Mouse (Mus musculus) liver, embryonic 16.5 days (tissue): ENCODE measurements around the gene Pde6h. TPM values are rescaled to one million over a fixed set of nuclear protein-coding genes. Genes with fewer than 3 reads are reported as not detected.

Source experiments
- ATAC-seq: fragments of 200-750 bp; cut with Nextera tagmentation; 2 replicates; pipeline ENCODE4 v1.8.0; 2017; ENCODE audit warnings: low read depth, mild to moderate bottlenecking, moderate number of reproducible peaks, moderate library complexity
- H3K27ac ChIP-seq: fragments of 300-500 bp; sonication (generic); 2 replicates; pipeline ENCODE4 v1.5.1; 2014; ENCODE audit warnings: mild to moderate bottlenecking, low read length
- H3K27me3 ChIP-seq: fragments of 300-500 bp; sonication (generic); 2 replicates; pipeline ENCODE4 v1.6.1; 2014; ENCODE audit warnings: low read depth, low read length, mixed read lengths; ENCODE audit not compliant: control insufficient read depth, insufficient read depth
- H3K36me3 ChIP-seq: fragments of 300-500 bp; sonication (generic); 2 replicates; pipeline ENCODE4 v1.6.1; 2014; ENCODE audit warnings: mild to moderate bottlenecking; ENCODE audit not compliant: control insufficient read depth, insufficient read depth
- H3K4me1 ChIP-seq: fragments of 300-500 bp; sonication (generic); 2 replicates; pipeline ENCODE4 v1.6.1; 2014; ENCODE audit warnings: low read depth, low read length, mixed read lengths; ENCODE audit not compliant: control insufficient read depth
- H3K4me2 ChIP-seq: fragments of 300-500 bp; sonication (generic); 2 replicates; pipeline ENCODE4 v1.6.1; 2014; ENCODE audit warnings: low read depth, low read length, mixed read lengths
- H3K4me3 ChIP-seq: fragments of 300-500 bp; sonication (generic); 2 replicates; pipeline ENCODE4 v1.5.1; 2014; ENCODE audit warnings: low read depth, mild to moderate bottlenecking, low read length
- H3K9ac ChIP-seq: fragments of 300-500 bp; sonication (generic); 2 replicates; pipeline ENCODE4 v1.6.1; 2014; ENCODE audit warnings: low read depth, low read length
- H3K9me3 ChIP-seq: fragments of 300-500 bp; sonication (generic); replicated peaks from 2 replicates; pipeline ENCODE4 v1.6.1; 2016; ENCODE audit warnings: low read length; ENCODE audit not compliant: control insufficient read depth
- WGBS: fragments of 180-500 bp; shearing (Covaris S2); extraction: QIAGEN DNeasy Blood & Tissue Kit; methylation state at CpG from one replicate; pipeline ENCODE4 v1.1.7; 2014; ENCODE audit not compliant: insufficient replicate concordance; 5-methylcytosine and 5-hydroxymethylcytosine counted together
- polyA plus RNA-seq: library from polyadenylated mRNA; unstranded; fragments of >200 nt; fragmentation: Nextera tagmentation; extraction: Ambion mirVana; gene quantifications from 2 replicates; pipeline ENCODE4 v1.2.1, GENCODE M21; 2015

The Pde6h gene
- polyA plus RNA-seq, 1 experiment from 2014 or later: not detected

DNA sequence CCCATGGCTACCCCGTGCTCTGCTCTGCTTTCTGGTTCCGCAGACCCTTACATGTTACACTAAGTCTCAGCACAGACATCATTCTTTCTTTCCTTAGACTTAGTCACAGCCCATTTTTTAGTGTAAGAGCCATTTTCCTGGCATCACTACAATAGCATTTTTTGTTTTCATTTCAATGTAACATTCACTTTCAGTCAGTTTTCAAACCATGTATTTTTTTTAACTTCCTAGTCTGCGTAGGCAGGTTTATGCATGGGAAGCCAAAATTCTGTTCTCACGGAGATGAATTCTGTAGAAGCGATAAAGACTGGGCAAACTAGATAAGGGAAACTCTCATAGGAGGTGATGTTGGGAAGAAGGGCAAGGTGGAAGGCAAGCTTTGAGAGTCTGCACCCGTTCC lies 34.1 kb upstream of the Pde6h start:
- no peak overlapping the region for H3K4me3 ChIP-seq
- ATAC-seq: no peak
- no peak overlapping the region for H3K9ac ChIP-seq
- no peaks in the 10 kb centered on the region for H3K27me3 ChIP-seq
- no peaks in the 10 kb centered on the region for H3K36me3 ChIP-seq
- no peaks in the 10 kb centered on the region for H3K4me1 ChIP-seq
- no peak overlapping the region for H3K27ac ChIP-seq
- no peaks in the 10 kb centered on the region for H3K9me3 ChIP-seq
- no peak overlapping the region for H3K4me2 ChIP-seq
- WGBS: 68% methylated on average over 6 of the region's 6 CpGs

DNA sequence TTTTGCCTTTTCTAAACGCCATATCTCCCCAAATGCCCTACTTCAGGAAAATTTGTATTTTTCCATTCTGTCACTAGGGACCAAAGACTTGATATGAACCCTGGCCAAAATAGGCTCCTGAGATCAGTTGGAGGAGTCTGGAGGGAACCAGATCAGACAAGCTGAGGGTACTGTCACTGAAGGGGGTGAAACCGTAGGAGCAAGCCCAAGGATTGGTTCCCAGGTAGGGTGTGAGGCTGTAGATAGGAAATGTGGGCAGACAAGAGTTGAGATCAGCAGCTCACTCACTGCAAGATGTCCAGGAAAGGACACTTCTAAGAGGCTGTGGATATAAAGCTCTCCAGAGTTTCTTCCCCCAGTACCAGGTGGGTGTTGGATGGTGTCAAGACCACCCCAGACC lies 31.6 kb upstream of the Pde6h start:
- 39% methylated on average over 2 of the region's 2 CpGs for WGBS
- H3K4me3 ChIP-seq: no peak overlapping the region
- no peak for ATAC-seq

DNA sequence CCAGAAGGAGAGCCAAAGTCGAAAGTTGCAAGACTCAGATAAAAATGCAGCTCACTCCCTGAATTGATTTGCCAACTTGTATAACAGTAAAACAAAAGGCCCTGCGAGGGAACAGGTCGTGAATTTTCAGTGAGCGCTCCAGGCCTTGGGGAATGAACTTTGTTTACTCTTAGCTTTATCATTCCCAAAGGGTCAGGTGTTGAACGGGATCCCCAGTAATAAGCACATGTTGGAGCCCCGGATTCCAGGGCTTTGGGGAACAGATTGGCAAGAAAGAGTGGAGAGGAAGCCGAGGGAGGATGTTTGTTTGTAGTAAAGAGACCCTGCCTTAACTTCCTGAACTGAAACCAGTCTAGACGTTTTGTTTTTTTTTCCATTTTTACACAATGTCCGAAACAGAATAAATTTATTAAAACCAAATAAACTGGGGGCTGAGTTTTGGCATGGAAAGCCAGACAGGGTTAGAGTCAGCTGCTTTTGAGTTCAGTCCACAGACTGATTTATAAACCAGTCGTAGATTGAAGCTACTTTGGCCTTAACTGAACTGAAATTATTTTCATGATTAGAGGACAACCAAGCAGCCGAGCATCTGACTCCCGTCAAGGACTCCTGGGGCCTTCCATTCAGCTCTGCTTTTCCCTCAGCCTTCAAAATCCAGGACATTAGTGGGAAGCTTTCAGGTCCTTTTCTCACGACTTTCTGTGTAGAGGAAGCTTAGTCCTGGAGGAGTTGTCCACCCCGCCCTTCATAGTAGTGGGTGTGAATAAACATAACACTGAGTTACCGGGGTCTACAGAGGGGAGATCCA lies 28.9 kb upstream of the Pde6h start:
- Histone ChIP-seq H3K27ac (no peak overlapping the region), H3K4me3 (no peak overlapping the region), H3K4me2 (no peak overlapping the region), H3K9me3 (no peaks in the 10 kb centered on the region), H3K4me1 (no peaks in the 10 kb centered on the region), H3K9ac (no peak overlapping the region), H3K36me3 (no peaks in the 10 kb centered on the region), H3K27me3 (no peaks in the 10 kb centered on the region)
- no peak for ATAC-seq
- 41% methylated on average over 15 of the region's 15 CpGs for WGBS

More for the DNA sequence above, 31.6 kb upstream of the Pde6h start:
- H3K4me1 ChIP-seq: no peaks in the 10 kb centered on the region
- no peaks in the 10 kb centered on the region for H3K27me3 ChIP-seq
- H3K4me2 ChIP-seq: no peak overlapping the region
- no peaks in the 10 kb centered on the region for H3K36me3 ChIP-seq
- no peak overlapping the region for H3K27ac ChIP-seq
- no peak overlapping the region for H3K9ac ChIP-seq
- H3K9me3 ChIP-seq: no peaks in the 10 kb centered on the region

DNA sequence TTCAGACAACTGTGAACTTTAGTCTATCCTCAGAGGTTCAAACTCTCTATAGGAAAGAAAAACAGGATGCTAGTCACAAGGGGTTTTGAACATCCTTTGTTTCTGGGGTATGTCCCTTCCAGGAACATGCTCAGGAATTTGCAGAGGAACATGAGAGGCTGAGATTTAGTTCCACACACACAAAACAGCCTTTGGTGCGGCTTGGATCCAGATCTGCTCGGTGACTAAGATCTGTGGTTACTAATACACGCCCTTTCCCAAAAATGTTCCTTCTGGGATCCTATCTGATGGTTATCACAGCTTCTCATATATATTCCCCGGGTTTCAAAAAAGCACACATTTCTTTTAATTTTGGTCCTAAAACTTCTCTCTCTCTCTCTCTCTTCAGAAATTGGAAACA lies 25.8 kb upstream of the Pde6h start:
- Histone ChIP-seq H3K4me3 (no peak overlapping the region), H3K36me3 (no peaks in the 10 kb centered on the region), H3K4me2 (no peak overlapping the region), H3K27ac (no peak overlapping the region), H3K9ac (no peak overlapping the region), H3K4me1 (peaks cover 3% of the 10 kb centered on the region), H3K27me3 (no peaks in the 10 kb centered on the region), H3K9me3 (no peaks in the 10 kb centered on the region)
- ATAC-seq: no peak
- WGBS: 56% methylated on average over 4 of the region's 4 CpGs

DNA sequence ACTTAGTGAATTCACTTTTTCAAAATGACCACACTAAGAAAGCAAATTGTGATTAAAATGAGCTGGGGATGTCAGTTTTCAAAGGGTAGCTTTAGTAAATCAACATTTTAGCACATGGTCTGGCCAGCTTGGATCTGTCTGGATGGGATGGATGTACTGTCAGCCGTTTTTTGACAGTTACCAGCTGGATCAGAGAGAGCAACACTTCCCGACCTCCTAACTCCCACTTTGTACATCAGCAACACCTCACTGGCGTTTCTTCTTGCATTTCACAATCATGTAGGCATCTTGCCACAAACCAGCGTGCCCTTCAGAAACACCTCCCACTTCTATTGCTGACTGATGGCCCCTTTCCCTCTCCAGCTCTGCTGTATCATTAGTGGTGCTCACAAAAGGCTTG lies 25.4 kb upstream of the Pde6h start:
- no peak overlapping the region for H3K9ac ChIP-seq
- no peaks in the 10 kb centered on the region for H3K27me3 ChIP-seq
- no peak overlapping the region for H3K27ac ChIP-seq
- WGBS: 31% methylated on average over 4 of the region's 4 CpGs
- H3K4me3 ChIP-seq: no peak overlapping the region
- peaks cover 3% of the 10 kb centered on the region for H3K4me1 ChIP-seq
- no peaks in the 10 kb centered on the region for H3K9me3 ChIP-seq
- no peak for ATAC-seq
- H3K4me2 ChIP-seq: no peak overlapping the region
- no peaks in the 10 kb centered on the region for H3K36me3 ChIP-seq

DNA sequence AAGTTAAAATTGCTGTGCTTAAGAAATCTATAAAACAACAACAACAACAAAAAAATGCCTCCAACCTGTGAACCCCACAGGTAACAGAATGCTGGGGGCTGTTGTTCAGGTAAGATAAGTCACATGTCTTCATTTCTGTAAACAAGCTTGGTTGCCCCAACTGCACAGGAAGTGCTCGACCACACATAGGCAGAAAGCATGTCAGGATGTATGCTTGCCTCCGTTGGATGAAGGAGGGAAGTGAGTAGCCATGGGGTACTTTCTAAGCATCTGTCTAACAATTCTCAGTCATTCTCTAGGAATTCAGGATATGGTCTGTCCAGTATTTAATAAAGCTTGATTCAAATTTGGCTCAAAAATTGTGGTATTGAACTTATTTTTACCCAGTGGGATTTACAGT lies 24.7 kb upstream of the Pde6h start:
- no peak overlapping the region for H3K4me2 ChIP-seq
- H3K4me3 ChIP-seq: no peak overlapping the region
- H3K36me3 ChIP-seq: no peaks in the 10 kb centered on the region
- 23% methylated on average over 2 of the region's 2 CpGs for WGBS
- peaks cover 3% of the 10 kb centered on the region for H3K4me1 ChIP-seq
- no peaks in the 10 kb centered on the region for H3K9me3 ChIP-seq
- H3K27ac ChIP-seq: no peak overlapping the region
- H3K9ac ChIP-seq: no peak overlapping the region
- H3K27me3 ChIP-seq: no peaks in the 10 kb centered on the region
- no peak for ATAC-seq

DNA sequence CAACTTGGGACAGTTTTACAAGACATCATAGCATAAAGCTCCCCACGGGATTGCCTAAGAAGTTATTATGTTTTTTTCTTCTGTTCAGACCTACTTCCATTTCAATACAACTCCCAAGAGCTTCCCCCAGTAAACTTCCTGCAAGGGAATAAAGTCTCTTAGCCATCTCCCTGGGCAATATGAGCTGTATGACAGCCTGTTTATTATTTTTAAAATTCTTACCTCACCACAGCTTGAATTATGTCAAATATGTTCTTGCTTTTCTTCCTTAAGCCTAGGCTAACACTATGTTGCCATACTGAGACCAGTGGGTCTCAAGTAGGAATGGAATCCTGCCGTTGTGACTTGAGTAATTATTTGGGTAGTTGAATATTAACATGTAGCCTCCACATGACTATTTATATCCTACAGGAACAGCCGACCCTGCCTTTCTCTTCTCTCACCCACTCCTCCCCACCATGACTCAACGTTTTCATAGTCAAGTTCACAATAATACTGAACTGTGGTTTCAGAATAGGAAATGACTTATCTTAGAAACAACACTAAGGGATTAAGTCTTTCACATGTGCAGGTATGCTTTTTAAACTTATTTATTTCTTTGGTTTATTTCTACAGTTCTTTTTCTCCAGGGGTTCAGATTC lies 23.1 kb upstream of the Pde6h start:
- Histone ChIP-seq H3K9ac (no peak overlapping the region), H3K27me3 (no peaks in the 10 kb centered on the region), H3K27ac (no peak overlapping the region), H3K4me2 (no peak overlapping the region), H3K9me3 (no peaks in the 10 kb centered on the region), H3K36me3 (no peaks in the 10 kb centered on the region), H3K4me1 (peaks cover 3% of the 10 kb centered on the region), H3K4me3 (no peak overlapping the region)
- ATAC-seq: no peak
- WGBS: 17% methylated on average over 4 of the region's 4 CpGs

DNA sequence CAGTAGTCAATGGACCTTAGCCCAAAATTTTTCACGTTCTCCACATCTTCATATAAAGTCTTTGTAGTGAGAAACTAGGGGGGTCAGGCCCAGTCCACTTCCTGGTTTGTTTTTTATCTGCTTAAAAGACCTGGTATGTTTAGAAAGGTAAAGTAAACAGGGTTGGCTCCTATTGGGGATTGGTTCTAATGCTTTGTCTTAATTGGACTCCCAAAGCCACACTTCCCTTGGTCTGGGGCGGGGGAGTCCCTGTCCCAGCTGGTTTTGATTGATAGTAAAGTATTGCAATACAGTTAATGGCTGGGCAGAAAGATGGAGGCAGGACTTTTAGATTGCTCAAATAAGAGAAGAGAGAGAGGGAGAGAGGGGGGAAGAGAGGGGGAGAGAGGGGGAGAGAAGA lies 22.6 kb upstream of the Pde6h start:
- Histone ChIP-seq H3K4me1 (peaks cover 3% of the 10 kb centered on the region), H3K9me3 (no peaks in the 10 kb centered on the region), H3K4me2 (no peak overlapping the region), H3K36me3 (no peaks in the 10 kb centered on the region), H3K27ac (no peak overlapping the region), H3K9ac (no peak overlapping the region), H3K4me3 (no peak overlapping the region), H3K27me3 (no peaks in the 10 kb centered on the region)
- WGBS: 24% methylated on average over 2 of the region's 2 CpGs
- no peak for ATAC-seq

DNA sequence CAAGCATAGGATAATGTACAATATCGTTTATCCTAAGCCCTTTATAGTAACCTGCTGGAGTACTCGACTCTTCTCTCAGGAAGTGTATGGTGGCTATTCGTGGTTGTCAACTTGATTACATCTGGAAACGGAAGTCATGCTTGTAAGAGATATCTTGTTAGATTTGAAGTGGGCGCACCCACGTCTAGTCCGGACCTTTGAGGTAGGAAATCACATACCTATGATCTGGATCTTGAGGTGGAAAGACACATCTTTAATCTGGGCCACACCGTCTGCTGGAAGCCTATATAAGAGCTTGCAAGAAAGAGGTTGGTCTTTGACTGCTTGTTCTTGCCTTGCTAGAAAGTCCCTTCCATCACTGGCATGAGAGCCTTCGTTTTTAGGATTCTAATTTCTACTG lies 21.1 kb upstream of the Pde6h start:
- Histone ChIP-seq H3K4me1 (peaks cover 3% of the 10 kb centered on the region), H3K4me2 (no peak overlapping the region), H3K9me3 (no peaks in the 10 kb centered on the region), H3K27ac (no peak overlapping the region), H3K4me3 (no peak overlapping the region), H3K9ac (no peak overlapping the region), H3K27me3 (no peaks in the 10 kb centered on the region), H3K36me3 (no peaks in the 10 kb centered on the region)
- no peak for ATAC-seq
- 23% methylated on average over 9 of the region's 9 CpGs for WGBS
